Mouse (Mus musculus): ENCODE measurements around the gene Iqcn. TPM values are rescaled to one million over a fixed set of nuclear protein-coding genes. Genes with fewer than 3 reads are reported as not detected.

The Iqcn gene
- polyA plus RNA-seq (2016; fragmentation: Nextera tagmentation; extraction: Ambion mirVana): 0.05 TPM in 1 of 2 replicates, not detected in the other

DNA sequence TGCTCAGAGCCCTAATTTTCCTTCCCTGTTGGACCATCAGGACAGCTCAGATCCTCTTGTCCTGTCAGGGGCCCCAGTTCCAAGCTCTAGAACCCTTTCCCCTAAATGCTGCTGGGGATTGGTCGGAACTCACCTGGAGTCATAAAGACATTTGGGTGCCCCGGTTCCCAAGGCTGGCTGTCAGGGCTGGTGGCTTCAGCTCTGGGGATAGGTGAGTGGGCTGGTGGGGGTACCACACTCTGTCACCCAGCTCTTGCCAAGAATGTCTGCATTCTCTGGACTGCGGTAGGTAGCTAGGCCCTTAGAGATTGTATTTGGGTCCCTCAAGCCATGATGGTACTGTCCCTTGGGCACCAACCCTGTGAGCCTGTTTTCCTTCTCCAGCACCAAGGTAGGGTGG is at the start of gene Iqcn:
Iqcn (plus strand) TSS at position 171 of the 400 bp plus-strand sequence.
- peaks cover 29% of the 10 kb centered on the region for H3K4me1 ChIP-seq
- H3K9me3 ChIP-seq: no peaks in the 10 kb centered on the region
- no peak for DNase-seq (ENCODE audit: low spot score)
- H3K4me3 ChIP-seq: peak within 1 kb of the TSS; percentile 25
- H3K27me3 ChIP-seq (replicated peaks; ENCODE audit: low read depth, poor library complexity, severe bottlenecking): no peaks in the 10 kb centered on the region
- WGBS: 90% methylated on average over 3 of the region's 3 CpGs
- no peak within 1 kb of the TSS for H3K27ac ChIP-seq (replicated peaks)
- peaks cover 30% of the 10 kb centered on the region for H3K36me3 ChIP-seq (replicated peaks)

- Histone ChIP-seq H3K9me3 (no peaks in the 10 kb centered on the region), H3K27me3 (replicated peaks; ENCODE audit: low read depth, poor library complexity, severe bottlenecking) (no peaks in the 10 kb centered on the region), H3K4me1 (peaks cover 60% of the 10 kb centered on the region), H3K27ac (replicated peaks) (peak overlapping the region; percentile 81; the same call in 1 of the 2 replicates), H3K36me3 (replicated peaks) (peaks cover 78% of the 10 kb centered on the region), H3K4me3 (no peak overlapping the region)
- WGBS: 72% methylated on average over 1 of the region's 1 CpGs
- DNase-seq (ENCODE audit: low spot score): no peak
These were observed 49.1 kb upstream of the Iqcn start for GRCm38 (mm10) chr8:70654121-70654520.

DNA sequence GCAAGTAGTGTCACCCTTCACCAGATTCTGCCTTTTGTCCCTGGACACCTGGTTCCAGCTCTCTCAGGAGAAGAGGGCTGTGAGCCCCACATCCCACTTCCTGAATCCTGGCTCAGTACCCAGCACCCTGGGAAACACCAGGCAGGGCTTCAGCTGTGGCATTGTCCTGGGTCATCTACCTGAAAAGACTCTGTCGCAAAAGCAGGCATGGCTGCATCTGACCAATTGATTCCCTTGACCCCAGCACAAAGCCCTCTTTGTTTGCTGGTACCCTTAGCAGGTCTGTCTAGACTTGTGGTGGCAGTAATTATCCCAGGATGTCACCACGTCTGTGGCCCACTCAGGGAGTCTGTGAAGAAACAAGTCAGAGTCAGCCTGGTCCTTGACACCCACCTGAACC is 47.8 kb upstream of the Iqcn start:
- H3K4me1 ChIP-seq: peaks cover 66% of the 10 kb centered on the region

DNA sequence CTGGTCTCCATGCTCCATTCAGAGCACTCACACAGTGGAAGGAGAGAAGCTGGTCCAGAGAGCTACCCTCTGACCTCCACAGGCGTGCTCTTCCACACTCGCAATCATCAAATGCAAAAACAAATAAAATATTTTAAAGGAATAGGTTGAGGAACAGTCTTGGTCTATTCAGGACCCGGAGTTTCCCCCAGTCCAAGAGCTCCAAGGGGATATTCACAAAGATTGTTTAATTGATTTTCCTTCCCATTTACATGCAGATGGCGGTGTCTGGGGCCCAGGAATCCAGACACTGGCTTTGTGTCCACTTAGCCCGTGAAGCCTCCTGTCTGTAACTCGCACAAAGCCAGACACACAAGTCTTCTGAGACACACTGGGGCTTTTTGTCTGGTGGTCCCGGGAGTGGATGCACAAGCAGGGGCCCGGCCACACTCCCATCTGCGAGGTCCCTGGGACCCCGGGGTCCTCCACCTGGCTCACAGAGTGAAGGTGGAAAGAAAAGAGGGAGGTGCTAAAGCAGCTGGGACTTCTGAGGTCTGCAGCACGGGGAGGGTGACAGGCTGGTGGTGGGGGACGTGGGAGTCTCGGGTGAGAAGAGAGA is 47.0 kb upstream of the Iqcn start:
- Histone ChIP-seq H3K27ac (replicated peaks) (peak overlapping the region; percentile 81), H3K4me1 (peaks cover 70% of the 10 kb centered on the region), H3K27me3 (replicated peaks; ENCODE audit: low read depth, poor library complexity, severe bottlenecking) (no peaks in the 10 kb centered on the region), H3K36me3 (replicated peaks) (peaks cover 56% of the 10 kb centered on the region), H3K4me3 (no peak overlapping the region), H3K9me3 (no peaks in the 10 kb centered on the region)
- DNase-seq (ENCODE audit: low spot score): peak; percentile 39
- WGBS: 60% methylated on average over 13 of the region's 13 CpGs

More for the DNA sequence above, 47.8 kb upstream of the Iqcn start:
- peak overlapping the region; percentile 81 for H3K27ac ChIP-seq (replicated peaks)
- peak overlapping the region; percentile 22; the same call in 1 of the 2 replicates for H3K4me3 ChIP-seq
- 16% methylated on average over 2 of the region's 2 CpGs for WGBS
- peaks cover 64% of the 10 kb centered on the region for H3K36me3 ChIP-seq (replicated peaks)
- H3K27me3 ChIP-seq (replicated peaks; ENCODE audit: low read depth, poor library complexity, severe bottlenecking): no peaks in the 10 kb centered on the region
- DNase-seq (ENCODE audit: low spot score): peak; percentile 43
- H3K9me3 ChIP-seq: no peaks in the 10 kb centered on the region

DNA sequence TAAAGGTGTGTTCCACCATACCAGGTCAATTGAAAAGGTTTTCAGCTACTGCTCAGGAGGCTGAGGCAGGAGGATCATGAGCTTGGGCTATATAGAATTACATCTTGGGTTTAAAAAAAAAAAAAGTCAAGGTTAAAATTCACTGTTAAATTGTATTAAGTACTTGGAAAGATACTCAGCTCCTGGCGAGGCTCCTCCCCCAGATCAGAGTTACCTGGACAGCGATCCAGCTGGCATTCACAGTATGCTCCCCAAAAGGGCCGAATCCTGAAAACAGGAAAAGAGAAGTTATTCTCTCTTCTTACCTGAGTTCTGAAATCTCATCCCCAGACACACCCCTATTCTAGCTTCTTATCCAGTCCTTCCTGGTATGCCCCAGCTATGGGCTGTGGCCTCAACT is 46.0 kb upstream of the Iqcn start:
- Histone ChIP-seq H3K27me3 (replicated peaks; ENCODE audit: low read depth, poor library complexity, severe bottlenecking) (no peaks in the 10 kb centered on the region), H3K4me1 (peaks cover 72% of the 10 kb centered on the region), H3K4me3 (peak overlapping the region; percentile 80; the same call in 1 of the 2 replicates), H3K9me3 (no peaks in the 10 kb centered on the region), H3K27ac (replicated peaks) (peak overlapping the region; percentile 81; the same call in 1 of the 2 replicates), H3K36me3 (replicated peaks) (peaks cover 48% of the 10 kb centered on the region)
- 93% methylated on average over 3 of the region's 3 CpGs for WGBS
- DNase-seq (ENCODE audit: low spot score): no peak

GRCm38 (mm10) chr8:70657739-70658138 is 45.5 kb upstream of the Iqcn start:
- Histone ChIP-seq H3K27ac (replicated peaks) (peak overlapping the region; percentile 81), H3K27me3 (replicated peaks; ENCODE audit: low read depth, poor library complexity, severe bottlenecking) (no peaks in the 10 kb centered on the region), H3K4me1 (peaks cover 67% of the 10 kb centered on the region), H3K9me3 (no peaks in the 10 kb centered on the region), H3K36me3 (replicated peaks) (peaks cover 43% of the 10 kb centered on the region), H3K4me3 (peak overlapping the region; percentile 80)
- no peak for DNase-seq (ENCODE audit: low spot score)
- 81% methylated on average over 2 of the region's 2 CpGs for WGBS

GRCm38 (mm10) chr8:70658897-70659603 is 44.2 kb upstream of the Iqcn start:
- DNase-seq (ENCODE audit: low spot score): no peak
- no peaks in the 10 kb centered on the region for H3K27me3 ChIP-seq (replicated peaks; ENCODE audit: low read depth, poor library complexity, severe bottlenecking)
- WGBS: 2% methylated on average over 31 of the region's 31 CpGs
- peak overlapping the region; percentile 89 for H3K27ac ChIP-seq (replicated peaks)
- H3K4me1 ChIP-seq: peaks cover 67% of the 10 kb centered on the region
- H3K36me3 ChIP-seq (replicated peaks): peaks cover 35% of the 10 kb centered on the region
- H3K4me3 ChIP-seq: peak overlapping the region; percentile 80
- H3K9me3 ChIP-seq: no peaks in the 10 kb centered on the region

GRCm38 (mm10) chr8:70659604-70660272 is 43.5 kb upstream of the Iqcn start:
- Histone ChIP-seq H3K9me3 (no peaks in the 10 kb centered on the region), H3K4me1 (peaks cover 63% of the 10 kb centered on the region), H3K27ac (replicated peaks) (peak overlapping the region; percentile 89), H3K27me3 (replicated peaks; ENCODE audit: low read depth, poor library complexity, severe bottlenecking) (no peaks in the 10 kb centered on the region), H3K4me3 (peak overlapping the region; percentile 80), H3K36me3 (replicated peaks) (peaks cover 28% of the 10 kb centered on the region)
- 1% methylated on average over 44 of the region's 44 CpGs for WGBS
- peak; percentile 99 for DNase-seq (ENCODE audit: low spot score)

DNA sequence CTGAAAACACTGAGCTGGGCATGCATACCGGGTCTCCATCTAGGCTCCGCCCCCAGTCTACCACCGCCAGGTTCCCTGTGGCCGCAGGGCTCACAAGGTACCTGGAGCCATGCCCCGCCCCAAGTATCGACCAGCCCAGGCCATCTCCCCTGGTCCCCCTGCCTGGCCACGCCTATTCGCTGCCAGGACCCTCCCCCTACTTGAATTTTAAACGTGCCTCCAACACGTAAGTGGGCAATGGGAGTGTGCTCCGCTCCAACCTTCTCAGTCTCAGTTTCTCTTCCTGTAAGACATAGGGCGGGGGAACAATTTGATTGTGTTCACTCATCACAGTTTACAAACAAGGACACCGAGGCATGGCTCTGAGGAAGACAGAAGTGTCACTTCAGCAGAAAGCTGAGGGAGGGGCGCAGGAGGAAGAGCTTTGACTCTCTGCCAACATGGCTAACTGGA is 43.0 kb upstream of the Iqcn start, which contains the start of gene Pgpep1:
Pgpep1 (minus strand) TSS at position 116 of the 453 bp plus-strand sequence.
- H3K27me3 ChIP-seq (replicated peaks; ENCODE audit: low read depth, poor library complexity, severe bottlenecking): no peaks in the 10 kb centered on the region
- peaks cover 59% of the 10 kb centered on the region for H3K4me1 ChIP-seq
- H3K27ac ChIP-seq (replicated peaks): peak within 1 kb of the TSS; percentile 89
- H3K9me3 ChIP-seq: no peaks in the 10 kb centered on the region
- peak within 1 kb of the TSS; percentile 80 for H3K4me3 ChIP-seq
- H3K36me3 ChIP-seq (replicated peaks): peaks cover 23% of the 10 kb centered on the region
- DNase-seq (ENCODE audit: low spot score): peak; percentile 76
- WGBS: 3% methylated on average over 14 of the region's 14 CpGs

GRCm38 (mm10) chr8:70663691-70664090 is 39.6 kb upstream of the Iqcn start:
- Histone ChIP-seq H3K9me3 (0 out of 2 replicates have a peak, but pooled peaks cover 4% of the 10 kb centered on the region), H3K36me3 (replicated peaks) (no peaks in the 10 kb centered on the region), H3K27me3 (replicated peaks; ENCODE audit: low read depth, poor library complexity, severe bottlenecking) (no peaks in the 10 kb centered on the region), H3K4me1 (peaks cover 30% of the 10 kb centered on the region), H3K4me3 (no peak overlapping the region), H3K27ac (replicated peaks) (peak overlapping the region; percentile 54; the same call in 1 of the 2 replicates)
- WGBS: 61% methylated on average over 4 of the region's 4 CpGs
- no peak for DNase-seq (ENCODE audit: low spot score)

GRCm38 (mm10) chr8:70664631-70665030 is 38.6 kb upstream of the Iqcn start:
- Histone ChIP-seq H3K4me1 (peaks cover 20% of the 10 kb centered on the region), H3K27me3 (replicated peaks; ENCODE audit: low read depth, poor library complexity, severe bottlenecking) (no peaks in the 10 kb centered on the region), H3K4me3 (no peak overlapping the region), H3K9me3 (0 out of 2 replicates have a peak, but pooled peaks cover 4% of the 10 kb centered on the region), H3K36me3 (replicated peaks) (no peaks in the 10 kb centered on the region), H3K27ac (replicated peaks) (no peak overlapping the region)
- no peak for DNase-seq (ENCODE audit: low spot score)
- WGBS: 84% methylated on average over 3 of the region's 3 CpGs

GRCm38 (mm10) chr8:70665599-70665998 is 37.7 kb upstream of the Iqcn start:
- Histone ChIP-seq H3K4me1 (peaks cover 11% of the 10 kb centered on the region; the same call in 1 of the 2 replicates), H3K27ac (replicated peaks) (peak overlapping the region; percentile 16), H3K27me3 (replicated peaks; ENCODE audit: low read depth, poor library complexity, severe bottlenecking) (no peaks in the 10 kb centered on the region), H3K9me3 (0 out of 2 replicates have a peak, but pooled peaks cover 4% of the 10 kb centered on the region), H3K4me3 (no peak overlapping the region), H3K36me3 (replicated peaks) (no peaks in the 10 kb centered on the region)
- no peak for DNase-seq (ENCODE audit: low spot score)
- 59% methylated on average over 2 of the region's 2 CpGs for WGBS
